Mouse (Mus musculus): ENCODE measurements at regions not wholly inside any gene's neighbourhood (a gene's known extent, or its start where the extent isn't known, plus 50 kb on each side); places are given as distances from the start of the nearest gene placed in this dataset.

DNA sequence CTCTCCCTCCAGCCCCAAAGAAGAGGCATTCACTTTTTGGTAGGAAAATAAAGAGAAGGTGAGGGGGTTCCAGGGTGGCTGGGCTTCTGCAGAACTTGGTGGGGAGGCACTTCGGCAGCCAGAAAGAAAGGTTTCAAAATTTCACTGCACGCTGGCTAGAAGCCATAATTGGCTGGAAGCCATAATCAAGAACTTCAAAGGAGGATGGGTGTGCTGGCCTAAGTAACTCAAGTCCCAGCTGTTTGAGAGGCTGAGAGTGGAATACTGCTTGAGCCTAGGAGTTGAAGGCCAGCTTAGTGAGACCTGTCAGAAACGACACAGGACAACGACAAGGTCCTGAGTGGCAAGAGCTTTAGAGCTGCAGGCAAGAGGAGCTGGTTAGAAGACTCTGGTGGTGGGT, 113.3 kb upstream of the Tmem260 start:
- TF ChIP-seq EP300 (IDR thresholded peaks at IDR 0.05; ENCODE audit: low read depth) (no peak), CTCF (IDR thresholded peaks at IDR 0.05; ENCODE audit: low read depth) (no peak)

Data from liver, postnatal 0 days (tissue).